8 mouse cellular contexts compared by ENCODE assay signal in genomic region chr8:4677265-4678217, GRCm38 (mm10).
DNase-seq lines count a peak whose midpoint lies in the region; ATAC-seq and TF ChIP-seq lines count a peak whose summit lies in the region.

No protein-coding gene starts in this region.

- ATAC-seq in Patski, result peak; percentile 90
- ATAC-seq in hindbrain, embryonic 13.5 days (ENCODE audit: low FRiP score), result peak; percentile 96

- no peak for TF ChIP-seq CTCF in Patski (IDR thresholded peaks at IDR 0.05)

- peak overlapping the region; percentile 58 for H3K4me2 ChIP-seq in hindbrain, embryonic 13.5 days

- H3K4me3 ChIP-seq in hindbrain, embryonic 13.5 days, result peak overlapping the region; percentile 65

- H3K9ac ChIP-seq in hindbrain, embryonic 13.5 days, result peak overlapping the region; percentile 83

- POLR2A ChIA-PET in Patski (lab: Charles Lee), result no interaction called here

- peaks cover 3% of the 10 kb centered on the region for H3K27me3 ChIP-seq in Patski
- no peaks in the 10 kb centered on the region for H3K27me3 ChIP-seq in hindbrain, embryonic 13.5 days

- no peaks in the 10 kb centered on the region for H3K36me3 ChIP-seq in hindbrain, embryonic 13.5 days

- CTCF ChIA-PET in Patski (lab: Charles Lee), result interaction anchor here (0.9 kb wide), 1 partner anchor 12 kb away, joined by 4 read pairs; no protein-coding TSS in a partner anchor

- peak; percentile 97 for DNase-seq in Patski (ENCODE audit: low read depth, low spot score)
- peak; percentile 99 to 100 for DNase-seq in cerebellum, postnatal 14 days
- peak; percentile 97 to 98 for DNase-seq in frontal cortex, postnatal 14 days (ENCODE audit: low spot score in 2 of 2)
- peak; percentile 91 to 98 for DNase-seq in layer of hippocampus, postnatal 25 days (ENCODE audit: extremely low spot score in 1 of 2, low spot score in 1 of 2)
- peak; percentile 99 for DNase-seq in lung, postnatal 25 days (ENCODE audit: low spot score)
- DNase-seq in retina, embryonic 14.5 days (ENCODE audit: low spot score), result peak; percentile 98
- DNase-seq in thymus, postnatal 4 days, result peak; percentile 98

- H3K27ac ChIP-seq in hindbrain, embryonic 13.5 days, result peak overlapping the region; percentile 99

- under 1% methylated on average over 72 of the region's 72 CpGs for WGBS in hindbrain, embryonic 13.5 days

- H3K4me1 ChIP-seq in hindbrain, embryonic 13.5 days (replicated peaks), result peaks cover 5% of the 10 kb centered on the region

- H3K9me3 ChIP-seq in hindbrain, embryonic 13.5 days, result no peaks in the 10 kb centered on the region

- in situ Hi-C loops in Patski (cut with MboI; ENCODE audit: low pct_unique_long_range_greater_than_20kb), result no loop called here

Comparison
In these comparisons a context has a peak if more than half of its experiments do, and no peak if none do; other contexts are left out.
1. Peak in every context shown above with its lines: DNase-seq, ATAC-seq, H3K4me3 ChIP-seq and H3K27ac ChIP-seq.